Mouse (Mus musculus): ENCODE measurements around the gene Sept9. TPM values are rescaled to one million over a fixed set of nuclear protein-coding genes. Genes with fewer than 3 reads are reported as not detected.

The Sept9 gene
- polyA plus RNA-seq (2014; fragmentation: Illumina TruSeq; extraction: RNeasy Lipid Tissue Mini Kit (QIAGEN cat#74804)), result 15.2 TPM

GRCm38 (mm10) chr11:117199282-117200175 is at the start of gene Sept9:
Gene Sept9, plus strand, starts transcription at chr11:117199661.

Other genes starting within 250 kb of the Sept9 start
- 15.3 TPM for gene Sec14l1, start 84.5 kb upstream of the Sept9 start, polyA plus RNA-seq (2014; fragmentation: Illumina TruSeq; extraction: RNeasy Lipid Tissue Mini Kit (QIAGEN cat#74804))

All from ovary, adult 10 weeks (tissue).